Mouse (Mus musculus): ENCODE data around the gene Ctnna3. TPM values are rescaled to one million over a fixed set of nuclear protein-coding genes. Genes with fewer than 3 reads are reported as not detected.

Gene Ctnna3
- polyA plus RNA-seq, 1 experiment from 2014 or later: 0.35 TPM

- H3K9me3 ChIP-seq (replicated peaks; ENCODE audit: control insufficient read depth, low read length): no peaks in the 10 kb centered on the region
- H3K4me3 ChIP-seq (ENCODE audit: low read depth, low read length): no peak overlapping the region
- ATAC-seq (replicated peaks; ENCODE audit: insufficient number of reproducible peaks, low FRiP score, low TSS enrichment, low read depth) (no peak), DNase-seq (ENCODE audit: low spot score) (no peak)
- WGBS: 89% methylated on average over 4 of the region's 4 CpGs
- no peaks in the 10 kb centered on the region for H3K27me3 ChIP-seq (ENCODE audit: control insufficient read depth, insufficient read depth, low read length)
- no peak overlapping the region for H3K9ac ChIP-seq (replicated peaks; ENCODE audit: low read length)
- H3K27ac ChIP-seq (replicated peaks; ENCODE audit: low read depth, low read length): no peak overlapping the region
- no peak overlapping the region for H3K4me2 ChIP-seq (ENCODE audit: low read depth, low read length)
- H3K36me3 ChIP-seq (replicated peaks; ENCODE audit: control insufficient read depth, insufficient read depth, low read depth, low read length): no peaks in the 10 kb centered on the region
- H3K4me1 ChIP-seq (ENCODE audit: control insufficient read depth, insufficient read depth, low read length): no peaks in the 10 kb centered on the region
Observed at GRCm38 (mm10) chr10:63453926-63454325, 24.0 kb downstream of the Ctnna3 start.

GRCm38 (mm10) chr10:63455110-63455878 lies 25.4 kb downstream of the Ctnna3 start:
- Histone ChIP-seq H3K36me3 (replicated peaks; ENCODE audit: control insufficient read depth, insufficient read depth, low read depth, low read length) (no peaks in the 10 kb centered on the region), H3K4me2 (ENCODE audit: low read depth, low read length) (no peak overlapping the region), H3K4me3 (ENCODE audit: low read depth, low read length) (no peak overlapping the region), H3K9me3 (replicated peaks; ENCODE audit: control insufficient read depth, low read length) (no peaks in the 10 kb centered on the region), H3K27ac (replicated peaks; ENCODE audit: low read depth, low read length) (no peak overlapping the region), H3K27me3 (ENCODE audit: control insufficient read depth, insufficient read depth, low read length) (no peaks in the 10 kb centered on the region), H3K9ac (replicated peaks; ENCODE audit: low read length) (no peak overlapping the region), H3K4me1 (ENCODE audit: control insufficient read depth, insufficient read depth, low read length) (no peaks in the 10 kb centered on the region)
- ATAC-seq (replicated peaks; ENCODE audit: insufficient number of reproducible peaks, low FRiP score, low TSS enrichment, low read depth) (no peak), DNase-seq (ENCODE audit: low spot score) (no peak)
- 61% methylated on average over 8 of the region's 8 CpGs for WGBS

- no peak for DNase-seq (ENCODE audit: low spot score)
- Histone ChIP-seq H3K27ac (replicated peaks; ENCODE audit: low read depth, low read length) (no peak overlapping the region), H3K36me3 (replicated peaks; ENCODE audit: control insufficient read depth, insufficient read depth, low read depth, low read length) (no peaks in the 10 kb centered on the region), H3K27me3 (ENCODE audit: control insufficient read depth, insufficient read depth, low read length) (no peaks in the 10 kb centered on the region), H3K9me3 (replicated peaks; ENCODE audit: control insufficient read depth, low read length) (no peaks in the 10 kb centered on the region), H3K4me1 (ENCODE audit: control insufficient read depth, insufficient read depth, low read length) (no peaks in the 10 kb centered on the region), H3K9ac (replicated peaks; ENCODE audit: low read length) (no peak overlapping the region), H3K4me3 (ENCODE audit: low read depth, low read length) (no peak overlapping the region), H3K4me2 (ENCODE audit: low read depth, low read length) (no peak overlapping the region)
- ATAC-seq (replicated peaks; ENCODE audit: insufficient number of reproducible peaks, low FRiP score, low TSS enrichment, low read depth): no peak
- WGBS: 77% methylated on average over 17 of the region's 17 CpGs
Observed at GRCm38 (mm10) chr10:63457292-63458128, 27.6 kb downstream of the Ctnna3 start.

- Histone ChIP-seq H3K4me3 (ENCODE audit: low read depth, low read length) (no peak overlapping the region), H3K36me3 (replicated peaks; ENCODE audit: control insufficient read depth, insufficient read depth, low read depth, low read length) (no peaks in the 10 kb centered on the region), H3K4me2 (ENCODE audit: low read depth, low read length) (no peak overlapping the region), H3K27me3 (ENCODE audit: control insufficient read depth, insufficient read depth, low read length) (no peaks in the 10 kb centered on the region), H3K27ac (replicated peaks; ENCODE audit: low read depth, low read length) (no peak overlapping the region), H3K4me1 (ENCODE audit: control insufficient read depth, insufficient read depth, low read length) (no peaks in the 10 kb centered on the region), H3K9me3 (replicated peaks; ENCODE audit: control insufficient read depth, low read length) (no peaks in the 10 kb centered on the region), H3K9ac (replicated peaks; ENCODE audit: low read length) (no peak overlapping the region)
- whole genome bisulfite sequencing: 71% methylated on average over 5 of the region's 5 CpGs
- ATAC-seq (replicated peaks; ENCODE audit: insufficient number of reproducible peaks, low FRiP score, low TSS enrichment, low read depth) (no peak), DNase-seq (ENCODE audit: low spot score) (no peak)
Observed at GRCm38 (mm10) chr10:63460935-63461334, 31.0 kb downstream of the Ctnna3 start.

- DNase-seq (ENCODE audit: low spot score): no peak
- H3K27ac ChIP-seq (replicated peaks; ENCODE audit: low read depth, low read length): no peak overlapping the region
- no peak for ATAC-seq (replicated peaks; ENCODE audit: insufficient number of reproducible peaks, low FRiP score, low TSS enrichment, low read depth)
- no peaks in the 10 kb centered on the region for H3K36me3 ChIP-seq (replicated peaks; ENCODE audit: control insufficient read depth, insufficient read depth, low read depth, low read length)
- no peak overlapping the region for H3K9ac ChIP-seq (replicated peaks; ENCODE audit: low read length)
- H3K4me1 ChIP-seq (ENCODE audit: control insufficient read depth, insufficient read depth, low read length): no peaks in the 10 kb centered on the region
- no peak overlapping the region for H3K4me3 ChIP-seq (ENCODE audit: low read depth, low read length)
- WGBS: 51% methylated on average over 6 of the region's 6 CpGs
- H3K9me3 ChIP-seq (replicated peaks; ENCODE audit: control insufficient read depth, low read length): no peaks in the 10 kb centered on the region
- no peaks in the 10 kb centered on the region for H3K27me3 ChIP-seq (ENCODE audit: control insufficient read depth, insufficient read depth, low read length)
- no peak overlapping the region for H3K4me2 ChIP-seq (ENCODE audit: low read depth, low read length)
Observed at GRCm38 (mm10) chr10:63472473-63472872, 42.6 kb downstream of the Ctnna3 start.

GRCm38 (mm10) chr10:63476167-63476647 lies 46.3 kb downstream of the Ctnna3 start:
- Histone ChIP-seq H3K36me3 (replicated peaks; ENCODE audit: control insufficient read depth, insufficient read depth, low read depth, low read length) (no peaks in the 10 kb centered on the region), H3K27ac (replicated peaks; ENCODE audit: low read depth, low read length) (no peak overlapping the region), H3K27me3 (ENCODE audit: control insufficient read depth, insufficient read depth, low read length) (no peaks in the 10 kb centered on the region), H3K9me3 (replicated peaks; ENCODE audit: control insufficient read depth, low read length) (no peaks in the 10 kb centered on the region), H3K4me2 (ENCODE audit: low read depth, low read length) (no peak overlapping the region), H3K4me1 (ENCODE audit: control insufficient read depth, insufficient read depth, low read length) (no peaks in the 10 kb centered on the region), H3K9ac (replicated peaks; ENCODE audit: low read length) (no peak overlapping the region), H3K4me3 (ENCODE audit: low read depth, low read length) (no peak overlapping the region)
- DNase-seq (ENCODE audit: low spot score) (no peak), ATAC-seq (replicated peaks; ENCODE audit: insufficient number of reproducible peaks, low FRiP score, low TSS enrichment, low read depth) (no peak)
- 80% methylated on average over 10 of the region's 10 CpGs for WGBS

- no peak for ATAC-seq (replicated peaks; ENCODE audit: insufficient number of reproducible peaks, low FRiP score, low TSS enrichment, low read depth)
- no peak overlapping the region for H3K27ac ChIP-seq (replicated peaks; ENCODE audit: low read depth, low read length)
- peak; percentile 22 for DNase-seq (ENCODE audit: low spot score)
- H3K4me1 ChIP-seq (ENCODE audit: control insufficient read depth, insufficient read depth, low read length): no peaks in the 10 kb centered on the region
- no peaks in the 10 kb centered on the region for H3K27me3 ChIP-seq (ENCODE audit: control insufficient read depth, insufficient read depth, low read length)
- no peaks in the 10 kb centered on the region for H3K9me3 ChIP-seq (replicated peaks; ENCODE audit: control insufficient read depth, low read length)
- no peak overlapping the region for H3K9ac ChIP-seq (replicated peaks; ENCODE audit: low read length)
- H3K4me2 ChIP-seq (ENCODE audit: low read depth, low read length): no peak overlapping the region
- WGBS: 42% methylated on average over 2 of the region's 2 CpGs
- H3K4me3 ChIP-seq (ENCODE audit: low read depth, low read length): no peak overlapping the region
- no peaks in the 10 kb centered on the region for H3K36me3 ChIP-seq (replicated peaks; ENCODE audit: control insufficient read depth, insufficient read depth, low read depth, low read length)
Observed at GRCm38 (mm10) chr10:63478946-63479345, 49.0 kb downstream of the Ctnna3 start.

GRCm38 (mm10) chr10:63480066-63480465 lies 50.2 kb downstream of the Ctnna3 start:
- DNase-seq (ENCODE audit: low spot score) (peak; percentile 15), ATAC-seq (replicated peaks; ENCODE audit: insufficient number of reproducible peaks, low FRiP score, low TSS enrichment, low read depth) (no peak)
- Histone ChIP-seq H3K27me3 (ENCODE audit: control insufficient read depth, insufficient read depth, low read length) (no peaks in the 10 kb centered on the region), H3K27ac (replicated peaks; ENCODE audit: low read depth, low read length) (no peak overlapping the region), H3K9me3 (replicated peaks; ENCODE audit: control insufficient read depth, low read length) (no peaks in the 10 kb centered on the region), H3K4me2 (ENCODE audit: low read depth, low read length) (no peak overlapping the region), H3K9ac (replicated peaks; ENCODE audit: low read length) (no peak overlapping the region), H3K4me3 (ENCODE audit: low read depth, low read length) (no peak overlapping the region), H3K36me3 (replicated peaks; ENCODE audit: control insufficient read depth, insufficient read depth, low read depth, low read length) (no peaks in the 10 kb centered on the region), H3K4me1 (ENCODE audit: control insufficient read depth, insufficient read depth, low read length) (no peaks in the 10 kb centered on the region)
- WGBS: 50% methylated on average over 5 of the region's 5 CpGs
